20 mouse cellular contexts compared by ENCODE assay signal in genomic region chr15:43682176-43682575, GRCm38 (mm10).
DNase-seq lines count a peak whose midpoint lies in the region; ATAC-seq lines count a peak whose summit lies in the region.
"Had no signal": no experiment of that assay in that cellular context is flagged by ENCODE, and none has a peak within 500 bp of the region (broad histone marks: within the 10 kb centered on the region; RNA-seq: fewer than 3 reads in every experiment).

No protein-coding gene starts in this region.

- 0 out of 2 replicates have a peak, but pooled peaks have one; percentile 40 for ATAC-seq in cerebellum, adult (ENCODE audit: insufficient number of reproducible peaks, low FRiP score, low TSS enrichment)
- ATAC-seq: forebrain, embryonic 13.5 days; forebrain, embryonic 16.5 days; hindbrain, postnatal 0 days; inflammation-experienced regulatory T-cells, adult 6 months; intestine, embryonic 16.5 days had no signal

- DNase-seq in cerebellum, adult 8-10 months: no peak
- peak; percentile 48 to 60 for DNase-seq in cerebellum, postnatal 10 days
- no peak for DNase-seq in cerebellum, adult 11-12 months
- DNase-seq in kidney, adult 9 months: peak; percentile 3
- no peak for DNase-seq in kidney, adult 11 months
- DNase-seq in cerebellum, postnatal 36 days: peak; percentile 6 to 35
- no peak for DNase-seq in yolk sac, embryonic 10.5 days (ENCODE audit: low spot score)
- DNase-seq: adrenal gland, postnatal 10 days; adrenal gland, postnatal 36 days; gastrocnemius, postnatal 10 days; gastrocnemius, postnatal 36 days; heart, adult 2 months; heart, postnatal 14 days; heart, postnatal 4 days had no signal

Comparison
In these comparisons a context has a peak if more than half of its experiments do, and no peak if none do; other contexts are left out.
1. DNase-seq: peak in cerebellum, postnatal 10 days (2 of 2), kidney, adult 9 months (single experiment) and cerebellum, postnatal 36 days (2 of 2); none in cerebellum, adult 8-10 months (single experiment), cerebellum, adult 11-12 months (single experiment), kidney, adult 11 months (single experiment) and yolk sac, embryonic 10.5 days (single experiment).